Mouse (Mus musculus) ovary, postnatal 14 days (tissue): ENCODE measurements around the gene Aldh18a1.
A peak's percentile ranks its signal among the peaks of the same experiment; 100 is the strongest.
"Not testable (repeated sequence)": the region's sequence is repeated elsewhere in the genome, so short reads cannot be mapped to it uniquely, and the experiment has no call there.

Source experiments
- DNase-seq: peaks from one replicate; pipeline ENCODE4 v3.0.0; 2022; ENCODE audit warnings: low spot score

Aldh18a1 gene

DNA sequence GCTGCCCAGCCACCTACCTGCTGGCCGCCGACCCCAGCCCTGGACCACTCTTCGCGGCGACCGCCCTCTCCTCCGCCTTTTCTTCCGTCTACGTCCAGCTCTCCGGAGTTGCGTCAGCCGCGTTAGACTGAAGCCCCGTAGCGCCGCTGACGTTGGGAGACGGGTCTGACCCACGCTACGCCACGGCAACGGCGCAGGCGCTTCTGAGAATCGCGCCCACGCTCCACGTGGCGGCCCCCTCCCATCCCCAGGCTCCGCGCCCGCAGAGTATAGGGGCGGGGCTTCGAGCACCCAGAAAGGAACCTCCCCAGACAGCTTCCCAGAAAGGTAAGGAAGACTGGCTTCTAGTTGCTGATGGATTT lies at the start of gene Aldh18a1:
TSS of gene Aldh18a1 (minus strand) at position 171 of the 362 bp plus-strand sequence.
- peak; percentile 96 for DNase-seq

DNA sequence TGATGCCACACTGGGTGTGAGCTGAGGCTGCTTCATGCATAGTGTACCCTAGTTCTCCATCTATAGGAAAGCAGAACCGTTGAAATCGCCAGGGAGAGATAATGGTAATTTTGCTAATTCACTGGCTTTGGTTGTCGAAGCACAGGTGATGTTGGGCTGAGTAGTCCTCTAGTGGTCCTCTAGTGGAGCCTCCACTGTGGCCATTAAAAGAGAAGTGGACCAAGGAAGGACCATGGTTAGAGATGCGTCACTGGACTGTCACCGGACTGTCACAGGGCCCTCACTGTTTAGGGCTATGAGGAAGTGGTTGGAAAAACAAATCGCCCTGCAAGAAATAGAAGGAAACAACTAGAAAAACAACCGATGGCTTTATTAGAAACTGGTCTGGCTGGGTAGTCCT lies 49.3 kb upstream of the Aldh18a1 start:
- no peak for DNase-seq

DNA sequence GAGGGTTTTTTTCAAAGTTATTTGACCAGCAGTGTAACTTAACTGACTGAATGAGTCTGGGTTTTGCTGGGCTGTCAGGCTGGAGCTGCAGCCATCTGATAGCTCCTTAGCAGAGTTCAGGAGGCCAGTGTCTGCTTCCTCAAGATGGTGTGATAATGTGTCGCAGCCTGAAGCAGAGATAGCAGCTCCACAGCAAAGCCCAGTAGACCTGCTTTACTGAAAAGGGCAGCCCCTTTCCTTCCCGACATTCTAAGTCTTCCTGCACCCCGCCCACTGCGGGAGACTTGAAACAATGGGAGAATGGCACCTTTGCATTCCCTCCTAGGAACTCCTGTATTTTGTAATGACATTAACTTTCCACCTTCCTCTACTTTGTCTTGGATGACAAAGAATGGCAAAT lies 48.8 kb upstream of the Aldh18a1 start:
- no peak for DNase-seq

DNA sequence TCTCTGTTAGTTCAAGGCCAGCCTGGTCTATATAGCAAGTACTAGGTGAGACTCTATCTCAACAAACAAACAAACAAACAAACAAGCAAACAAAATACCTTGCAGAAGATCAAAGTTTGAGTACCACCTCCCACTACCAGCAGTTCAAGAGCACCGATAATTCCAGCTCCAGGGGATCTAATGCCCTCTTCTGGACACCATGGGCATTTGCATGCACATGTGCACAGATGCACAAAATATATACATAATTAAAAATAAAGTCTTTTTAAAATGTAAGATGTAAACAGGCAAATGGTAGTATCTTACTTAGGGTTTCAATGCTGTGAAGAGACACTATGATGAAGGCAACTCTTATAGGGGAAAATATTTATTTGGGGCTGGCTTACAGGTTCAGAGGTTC lies 44.9 kb upstream of the Aldh18a1 start:
- no peak for DNase-seq

DNA sequence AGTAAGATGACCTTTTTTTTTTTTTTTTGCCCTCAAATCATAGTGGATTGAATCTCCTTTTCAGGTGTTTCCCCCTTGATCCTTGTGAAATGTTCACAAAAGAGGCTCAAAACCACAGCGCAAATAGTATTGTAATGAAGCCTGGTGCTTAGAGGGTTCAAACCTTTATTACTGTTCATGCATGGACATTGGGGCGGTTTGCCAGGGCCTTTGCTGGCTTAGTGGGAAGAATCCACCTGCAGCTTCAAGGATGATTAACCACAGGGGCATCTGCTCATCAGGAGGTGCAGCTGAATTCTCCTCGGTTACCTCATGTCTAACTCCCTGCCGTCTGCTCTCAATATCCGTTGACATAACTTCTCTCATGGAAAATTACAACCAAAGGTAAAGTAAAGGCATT lies 44.4 kb upstream of the Aldh18a1 start:
- DNase-seq = no peak

DNA sequence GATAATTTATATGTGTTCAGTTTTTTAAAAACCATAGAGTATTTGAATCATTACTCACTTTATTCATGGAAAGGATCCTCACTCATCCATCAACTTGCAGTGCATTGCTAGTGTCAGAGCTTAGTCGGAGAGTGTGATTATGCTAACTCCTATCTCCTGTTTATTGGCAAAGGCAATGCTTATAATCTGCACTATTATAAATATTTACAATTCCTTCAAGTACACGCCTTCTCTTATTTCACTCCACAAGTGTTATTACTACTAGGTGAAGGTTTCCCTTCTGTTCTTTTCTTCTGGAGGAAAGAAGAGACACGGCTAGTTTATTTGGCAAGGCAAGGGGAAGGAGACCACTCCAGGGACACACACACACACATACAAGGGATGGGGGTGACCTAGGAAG lies 43.9 kb upstream of the Aldh18a1 start:
- no peak for DNase-seq

DNA sequence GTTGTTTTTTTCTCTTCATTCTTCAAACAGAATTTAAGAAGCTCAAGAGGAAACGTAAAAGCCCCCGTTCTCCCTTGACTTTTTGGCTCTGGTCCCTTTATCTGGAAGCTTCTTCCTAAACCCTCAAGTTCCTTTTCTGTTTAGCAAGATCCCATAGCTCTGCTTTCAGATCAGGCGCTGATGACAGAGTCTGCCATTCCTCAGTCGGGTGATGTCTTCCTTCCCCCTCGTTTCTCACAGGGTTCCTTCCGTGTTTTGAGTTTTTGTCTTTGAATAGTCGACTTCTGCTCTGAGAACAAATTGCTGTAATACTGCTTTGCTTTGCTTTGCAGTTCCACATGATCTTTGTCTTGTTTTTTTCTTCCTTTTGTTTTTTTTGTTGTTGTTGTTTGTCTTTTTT lies 42.3 kb upstream of the Aldh18a1 start:
- DNase-seq = no peak

DNA sequence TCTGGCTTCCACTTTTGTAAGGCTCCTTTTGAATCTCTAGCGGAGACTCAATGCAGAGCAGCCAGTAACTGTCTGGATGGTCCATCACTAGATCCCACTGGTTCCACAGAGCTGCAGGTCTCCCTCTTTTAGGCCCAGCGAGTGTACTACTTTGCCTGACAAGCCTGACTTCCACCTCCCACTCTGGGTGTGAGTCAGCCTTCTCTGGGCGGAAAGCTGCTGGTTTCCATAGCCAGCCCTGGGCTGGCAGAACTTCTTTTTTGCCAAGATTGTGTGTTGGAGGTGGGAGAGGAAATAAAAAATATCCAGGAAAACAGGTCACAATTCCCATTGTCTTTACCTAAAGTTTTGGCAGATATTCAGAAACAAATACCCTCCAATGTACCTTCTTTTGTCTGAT lies 41.8 kb upstream of the Aldh18a1 start:
- no peak for DNase-seq

DNA sequence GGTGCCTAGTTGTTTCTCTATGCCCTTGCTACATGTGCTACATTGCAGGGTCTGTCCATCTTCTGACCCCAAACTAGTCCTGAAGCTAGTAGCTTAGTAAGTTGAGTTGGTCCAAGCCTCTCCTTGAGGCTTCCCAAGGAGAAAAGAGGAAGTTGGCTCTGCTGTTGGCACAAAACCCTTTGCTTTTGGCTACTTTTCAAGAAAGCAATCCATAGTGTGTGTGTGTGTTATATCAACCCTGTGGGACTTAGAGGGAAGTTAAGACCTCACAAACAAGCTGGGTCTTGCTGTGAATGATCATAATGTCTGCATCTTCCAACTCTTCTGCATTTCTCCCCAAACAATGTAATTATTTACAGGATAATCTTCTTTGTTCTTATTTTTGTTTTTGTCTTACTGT lies 40.7 kb upstream of the Aldh18a1 start:
- no peak for DNase-seq

DNA sequence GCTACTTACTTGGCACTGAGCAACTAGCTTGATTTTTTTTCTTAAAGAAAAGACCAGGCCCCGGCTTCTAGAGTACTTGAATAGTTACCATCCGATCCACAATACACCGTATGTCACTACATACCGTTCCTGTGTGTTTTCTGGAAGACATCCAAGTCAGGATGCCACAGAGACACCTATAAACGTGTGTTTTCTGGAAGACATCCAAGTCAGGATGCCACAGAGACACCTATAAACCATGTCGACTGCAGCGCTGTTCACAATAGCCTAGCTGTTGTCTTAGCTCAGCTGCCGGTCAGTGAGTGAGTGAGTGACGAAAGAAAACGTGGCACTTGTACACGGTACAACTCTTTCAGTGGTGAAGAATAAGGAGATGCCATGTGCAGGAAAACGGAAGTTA lies 37.7 kb upstream of the Aldh18a1 start:
- DNase-seq = no peak

DNA sequence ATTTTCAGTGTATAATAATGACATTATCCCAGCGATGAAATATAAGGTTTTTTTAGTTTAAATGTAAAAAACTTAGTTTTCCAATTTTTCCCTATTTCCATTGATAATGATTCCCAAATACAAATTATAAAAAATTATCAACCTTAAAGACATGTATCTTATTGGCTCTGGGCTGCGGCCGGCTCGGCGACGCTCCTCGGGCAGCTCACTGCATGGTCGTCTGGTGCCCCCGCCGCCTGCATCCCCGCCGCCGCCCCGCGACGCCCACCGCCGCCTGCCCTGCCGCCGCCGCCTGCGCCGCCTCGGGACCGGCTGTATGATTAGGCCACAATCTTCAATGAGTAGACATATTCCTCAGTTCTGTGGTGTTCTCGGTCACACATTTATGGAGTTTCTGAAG lies 33.4 kb upstream of the Aldh18a1 start:
- DNase-seq = not testable (repeated sequence)

DNA sequence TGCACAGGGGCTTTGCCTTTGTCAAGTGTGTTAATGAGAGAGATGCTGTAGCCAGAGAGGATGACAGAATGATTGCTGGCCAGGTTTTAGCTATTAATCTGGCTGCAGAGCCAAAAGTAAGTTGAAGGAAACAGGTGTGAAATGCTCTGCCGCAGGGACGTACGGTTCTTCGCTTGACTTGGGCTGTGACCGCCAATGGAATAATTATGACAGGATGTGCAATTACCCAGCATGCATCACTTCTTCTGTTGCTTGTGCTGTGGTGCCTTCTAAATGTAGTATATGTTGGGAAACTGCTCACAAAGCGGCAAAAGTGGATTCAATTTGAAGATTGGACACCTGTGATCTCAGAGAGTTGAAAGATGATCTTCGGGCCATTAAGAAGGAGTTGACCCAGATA lies 27.8 kb upstream of the Aldh18a1 start:
- no peak for DNase-seq

DNA sequence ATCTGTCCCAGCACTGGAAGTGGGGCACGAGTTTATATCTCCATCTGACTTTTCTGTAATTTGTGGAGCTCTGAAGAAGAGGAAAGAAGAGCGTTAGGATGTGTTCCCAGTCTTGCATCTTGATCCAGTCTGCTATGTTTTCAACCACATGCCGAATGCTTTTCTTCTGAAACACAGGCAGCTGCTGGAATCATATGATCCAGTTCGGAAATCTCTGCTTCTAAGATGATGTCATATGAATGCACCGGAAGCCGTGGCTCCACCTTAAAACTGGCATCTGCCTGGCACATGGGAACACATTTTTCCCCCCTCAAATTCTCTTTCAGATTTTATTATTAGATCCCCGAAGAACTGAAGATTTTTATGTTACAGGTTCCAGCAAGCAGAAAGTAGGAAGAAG lies 26.5 kb upstream of the Aldh18a1 start:
- DNase-seq = no peak

DNA sequence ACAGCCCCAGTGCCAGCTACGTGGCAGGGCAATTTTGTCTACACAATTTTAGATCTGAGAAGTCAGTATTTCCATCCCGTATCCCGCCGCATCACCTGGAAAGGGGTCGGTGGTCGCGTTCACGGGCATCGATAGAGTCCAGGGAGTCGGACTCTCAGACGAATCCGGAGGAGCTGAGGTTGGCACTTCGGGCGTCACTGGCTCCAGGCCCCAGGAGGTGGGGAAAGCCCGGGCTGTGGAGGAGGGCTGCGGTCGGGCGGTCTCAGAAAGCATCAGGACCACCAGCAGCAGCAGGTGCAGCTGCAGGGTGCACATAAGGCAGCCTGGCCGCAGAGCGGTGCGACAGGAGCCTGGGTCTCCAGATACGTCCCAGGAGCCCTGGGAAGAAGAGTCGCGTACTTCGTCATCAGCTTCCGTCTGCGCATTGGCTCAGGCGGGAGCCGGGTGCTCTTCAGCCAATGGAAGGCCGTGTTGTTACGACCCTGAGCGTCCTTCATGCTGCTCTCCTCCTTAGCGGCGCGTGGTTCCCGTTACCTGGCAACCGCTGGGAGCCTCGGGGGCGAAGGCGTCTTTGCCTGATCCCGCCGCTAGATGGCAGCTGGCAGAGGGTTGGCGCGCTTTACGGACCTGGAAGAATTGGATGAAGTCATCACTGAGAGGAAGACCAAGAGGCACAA lies 23.7 kb upstream of the Aldh18a1 start, which contains the start of the genes Tctn3 and Entpd1:
TSS of gene Tctn3 (minus strand) at position 404 of the 677 bp plus-strand sequence.
TSS of gene Entpd1 (plus strand) at position 537 of the 677 bp plus-strand sequence.
- peak; percentile 95 for DNase-seq

DNA sequence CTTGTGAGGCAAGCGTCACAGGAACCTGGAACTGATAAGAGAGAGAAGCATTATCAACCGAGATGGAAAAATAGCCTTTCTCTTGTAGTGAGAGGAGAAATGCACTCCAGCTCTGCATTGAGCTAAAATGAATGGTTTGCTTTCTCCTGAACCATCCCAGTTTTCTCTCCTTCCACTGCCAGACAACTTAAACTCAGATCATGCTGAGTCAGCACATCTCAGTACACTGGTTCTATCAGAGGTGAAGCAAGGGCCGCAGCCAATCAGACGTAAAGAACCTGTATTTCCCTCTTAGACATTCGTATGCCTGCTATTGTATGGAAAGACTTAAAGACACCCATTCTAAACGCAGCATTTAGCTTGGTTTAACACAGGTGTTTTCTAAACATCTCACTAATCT lies 19.4 kb upstream of the Aldh18a1 start:
- no peak for DNase-seq

DNA sequence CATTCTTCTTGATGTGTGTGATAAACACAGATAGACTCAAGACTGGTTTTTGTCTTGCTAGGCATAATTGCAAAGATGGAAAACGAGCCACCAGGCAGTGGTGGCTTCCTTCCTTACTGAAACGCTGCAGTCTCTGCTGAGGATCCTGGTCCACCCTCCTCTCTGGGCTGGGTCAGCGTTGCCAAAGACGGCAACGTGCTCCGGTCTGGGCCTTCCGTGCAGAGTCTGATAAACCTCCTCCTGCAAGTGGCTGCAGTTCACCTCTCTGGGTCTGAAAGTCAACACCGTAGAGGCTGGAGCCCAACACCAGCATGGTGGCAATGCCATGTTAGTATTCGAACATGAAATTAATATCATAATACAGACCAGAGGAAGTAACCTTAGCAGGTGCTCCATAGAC lies 16.9 kb upstream of the Aldh18a1 start:
- no peak for DNase-seq

DNA sequence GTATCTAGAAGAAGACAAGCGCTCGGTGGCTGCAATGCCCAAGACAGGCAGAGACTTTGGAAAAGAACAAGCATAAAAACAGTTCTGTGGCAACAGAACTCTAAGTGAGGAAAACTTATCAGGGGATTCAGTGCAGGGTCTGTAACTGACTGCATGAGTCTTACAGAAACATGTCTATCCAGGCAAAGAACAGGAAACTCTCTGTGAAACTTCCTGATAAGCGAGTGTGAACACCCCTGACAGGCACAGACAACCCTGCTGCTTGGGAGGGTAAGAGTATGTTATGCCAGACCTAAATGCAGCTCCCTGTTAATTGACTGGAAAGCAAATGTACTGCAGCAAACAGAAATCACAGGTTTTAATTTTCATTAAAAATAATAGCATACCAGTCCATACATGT lies 13.6 kb upstream of the Aldh18a1 start:
- DNase-seq = no peak

DNA sequence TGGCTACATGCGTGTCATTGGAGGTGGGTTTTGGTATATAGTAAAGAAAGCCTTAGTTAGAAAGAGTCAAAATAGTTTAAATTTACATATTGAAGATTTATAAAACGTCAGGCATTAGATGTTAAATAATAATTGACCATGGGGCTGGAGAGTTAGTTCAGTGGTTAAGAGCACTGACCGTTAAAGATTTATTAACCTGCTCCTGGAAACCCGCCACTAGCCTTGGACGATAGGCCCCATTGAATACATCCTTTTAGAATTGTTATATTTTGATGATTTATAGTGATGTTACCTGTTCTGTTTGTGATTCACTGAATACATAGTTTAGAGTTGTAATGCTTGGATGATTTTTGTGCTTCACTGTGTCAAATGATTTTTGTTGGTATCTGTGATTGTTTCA lies 12.6 kb upstream of the Aldh18a1 start:
- DNase-seq = not testable (repeated sequence)

DNA sequence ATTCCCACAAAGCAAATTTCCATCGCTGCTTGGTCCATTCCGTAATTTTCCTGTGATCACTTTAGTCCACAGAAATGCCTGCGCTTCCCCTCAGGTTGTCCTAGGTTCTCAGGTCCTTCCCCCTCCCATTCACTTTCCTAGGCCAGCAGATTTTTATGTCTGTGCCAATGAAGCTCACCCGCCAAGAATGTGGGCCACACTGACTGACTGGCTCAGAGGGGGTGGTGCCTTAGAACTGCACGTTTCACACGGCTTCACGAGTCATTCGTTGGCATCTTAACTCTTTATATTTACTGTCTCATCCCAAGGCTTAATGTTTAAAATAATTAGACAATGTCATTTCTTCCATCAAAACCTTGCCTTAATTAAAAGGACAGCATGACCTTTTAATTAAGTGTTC lies 7.6 kb upstream of the Aldh18a1 start:
- no peak for DNase-seq

DNA sequence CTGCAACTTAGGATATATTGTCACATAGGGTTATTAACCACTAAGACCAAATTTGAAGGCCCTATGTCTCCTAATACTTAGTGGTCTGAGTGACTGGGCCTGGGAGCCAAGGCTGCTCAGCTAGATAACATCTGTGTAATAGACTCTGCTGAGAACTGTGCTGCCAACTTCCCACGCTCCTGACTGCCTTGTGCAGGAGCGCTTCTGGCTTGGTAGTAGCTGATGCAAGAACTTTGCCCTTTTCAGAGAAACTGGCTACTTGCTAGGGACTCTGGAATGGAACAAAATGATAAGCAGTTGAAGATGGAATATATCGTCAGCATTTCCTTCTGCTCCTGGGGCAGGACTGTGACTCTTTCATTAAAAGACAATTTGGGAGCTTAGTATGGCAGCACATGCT lies 7.0 kb upstream of the Aldh18a1 start:
- no peak for DNase-seq

DNA sequence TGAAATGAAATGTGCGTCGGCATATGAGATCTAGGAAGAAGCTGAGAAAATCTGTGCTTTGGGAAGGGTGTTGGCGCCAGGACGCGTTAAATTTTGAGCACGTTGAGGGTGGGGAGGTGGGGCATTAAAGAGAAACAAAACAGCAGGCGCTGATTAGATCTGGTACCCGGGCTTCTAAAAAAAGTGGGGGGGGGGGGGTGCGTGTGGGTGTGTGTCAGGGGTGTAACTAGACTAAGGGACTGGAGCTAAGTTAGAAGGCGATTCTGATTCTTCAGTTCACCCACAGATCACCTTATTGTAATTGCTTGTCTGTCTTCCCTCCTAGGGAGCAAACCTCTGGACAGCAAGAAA lies 1.2 kb upstream of the Aldh18a1 start:
- no peak for DNase-seq

DNA sequence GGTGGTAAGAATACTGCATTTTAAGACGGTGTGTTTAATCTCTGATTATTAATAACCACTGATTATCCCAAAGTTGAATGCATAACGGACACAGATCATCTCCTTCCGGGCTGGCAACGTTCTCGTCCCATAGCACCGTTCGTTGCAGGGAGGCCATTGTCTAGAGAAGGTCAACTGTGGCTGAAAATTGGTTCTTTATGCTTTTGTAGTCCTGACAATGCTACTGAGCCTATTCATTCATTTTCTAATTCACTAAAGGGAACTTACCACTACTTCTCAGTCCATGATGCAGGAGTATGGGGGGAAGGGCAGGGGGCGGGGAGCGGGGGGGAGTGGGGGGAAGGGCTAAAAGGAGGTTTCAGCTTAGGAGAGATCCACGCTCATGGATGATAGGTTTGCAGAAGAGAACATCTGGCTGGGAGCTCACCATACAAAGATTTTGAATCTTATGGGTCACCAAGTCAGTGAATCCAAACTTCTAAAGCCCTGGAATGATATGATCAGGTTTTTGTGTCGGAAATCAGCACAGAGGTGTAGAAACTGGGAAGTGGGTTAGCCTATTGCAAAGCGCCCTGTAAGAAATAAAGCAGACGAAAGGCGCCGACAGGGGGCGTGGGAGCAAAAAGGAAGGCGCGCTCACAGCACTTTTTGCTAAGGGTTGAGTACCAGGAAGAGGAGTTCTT lies 725 bp upstream of the Aldh18a1 start:
- DNase-seq = peak; percentile 80

DNA sequence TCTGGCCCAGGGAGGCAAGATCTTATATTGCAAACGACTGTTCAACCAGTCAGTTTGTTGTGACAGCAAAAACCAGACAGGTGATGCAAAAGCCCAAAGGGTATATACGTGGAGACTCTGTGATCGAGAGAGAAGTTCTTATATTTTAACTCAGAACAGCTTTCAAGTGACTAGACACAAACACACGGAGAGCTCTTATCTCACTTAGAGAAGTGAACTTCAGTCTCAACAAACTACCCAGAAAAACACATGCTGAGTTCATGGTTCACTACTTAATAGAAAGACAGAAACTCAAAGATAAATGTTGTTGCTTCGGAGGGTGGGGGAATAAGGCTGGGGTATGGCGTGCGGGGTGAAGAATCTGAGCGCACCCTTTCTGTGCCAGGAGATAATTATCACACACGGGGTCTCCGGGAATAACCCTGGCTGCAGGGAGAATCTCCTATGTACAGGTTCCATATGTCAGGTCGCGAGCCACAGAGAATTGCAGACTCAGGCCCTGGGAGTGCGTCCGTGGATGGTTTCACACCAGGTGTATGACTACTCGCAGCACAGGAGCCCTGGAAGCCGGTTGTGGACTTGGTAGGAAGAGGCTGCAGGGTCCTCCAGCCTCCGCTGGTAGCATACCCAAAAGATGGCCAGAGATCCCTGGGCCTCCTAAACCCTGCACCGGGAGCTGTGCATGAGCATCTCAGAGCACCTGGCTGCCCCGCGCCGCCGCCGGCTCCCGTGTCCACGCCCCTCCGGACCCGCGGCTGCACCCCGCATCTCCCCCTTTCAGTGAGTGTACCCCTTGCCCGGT lies 571 bp downstream of the Aldh18a1 start:
- no peak for DNase-seq
